Mouse (Mus musculus): ENCODE data around the gene Mccc1. TPM values are rescaled to one million over a fixed set of nuclear protein-coding genes. Genes with fewer than 3 reads are reported as not detected.

Mccc1 gene
- polyA plus RNA-seq (2015; fragmentation: Nextera tagmentation; extraction: Ambion mirVana): 32.0 and 34.0 TPM in 2 replicates

GRCm38 (mm10) chr3:36000275-36001239, at the start of gene Mccc1:
TSS of gene Mccc1 (minus strand) at chr3:36000678.
- H3K9me3 ChIP-seq: no peaks in the 10 kb centered on the region
- peak within 1 kb of the TSS; percentile 94 for H3K27ac ChIP-seq
- H3K4me2 ChIP-seq (replicated peaks): peak within 1 kb of the TSS; percentile 77
- H3K36me3 ChIP-seq: peaks cover 4% of the 10 kb centered on the region; the same call in 1 of the 2 replicates
- H3K4me3 ChIP-seq (replicated peaks): peak within 1 kb of the TSS; percentile 74
- peaks cover 15% of the 10 kb centered on the region for H3K4me1 ChIP-seq (replicated peaks)
- ATAC-seq: peak; percentile 99
- peak within 1 kb of the TSS; percentile 81 for H3K9ac ChIP-seq (replicated peaks)
- H3K27me3 ChIP-seq: no peaks in the 10 kb centered on the region
- WGBS: 6% methylated on average over 39 of the region's 39 CpGs

- Histone ChIP-seq H3K27me3 (no peaks in the 10 kb centered on the region), H3K36me3 (no peaks in the 10 kb centered on the region), H3K27ac (no peak overlapping the region), H3K9me3 (no peaks in the 10 kb centered on the region), H3K4me1 (replicated peaks) (no peaks in the 10 kb centered on the region), H3K4me3 (replicated peaks) (no peak overlapping the region), H3K9ac (replicated peaks) (no peak overlapping the region), H3K4me2 (replicated peaks) (no peak overlapping the region)
- 68% methylated on average over 1 of the region's 1 CpGs for WGBS
- no peak for ATAC-seq
Observed at GRCm38 (mm10) chr3:36049106-36049505, 48.6 kb upstream of the Mccc1 start.

GRCm38 (mm10) chr3:36045086-36045485, 44.6 kb upstream of the Mccc1 start:
- 80% methylated on average over 4 of the region's 4 CpGs for WGBS
- no peak for ATAC-seq
- no peak overlapping the region for H3K27ac ChIP-seq
- H3K9me3 ChIP-seq: no peaks in the 10 kb centered on the region
- H3K4me1 ChIP-seq (replicated peaks): no peaks in the 10 kb centered on the region
- H3K9ac ChIP-seq (replicated peaks): no peak overlapping the region
- H3K27me3 ChIP-seq: no peaks in the 10 kb centered on the region
- H3K4me2 ChIP-seq (replicated peaks): no peak overlapping the region
- no peaks in the 10 kb centered on the region for H3K36me3 ChIP-seq
- no peak overlapping the region for H3K4me3 ChIP-seq (replicated peaks)

GRCm38 (mm10) chr3:36044520-36044919, 44.0 kb upstream of the Mccc1 start:
- ATAC-seq: no peak
- Histone ChIP-seq H3K4me2 (replicated peaks) (no peak overlapping the region), H3K9ac (replicated peaks) (no peak overlapping the region), H3K4me1 (replicated peaks) (no peaks in the 10 kb centered on the region), H3K9me3 (no peaks in the 10 kb centered on the region), H3K4me3 (replicated peaks) (no peak overlapping the region), H3K27me3 (no peaks in the 10 kb centered on the region), H3K36me3 (no peaks in the 10 kb centered on the region), H3K27ac (no peak overlapping the region)

DNA sequence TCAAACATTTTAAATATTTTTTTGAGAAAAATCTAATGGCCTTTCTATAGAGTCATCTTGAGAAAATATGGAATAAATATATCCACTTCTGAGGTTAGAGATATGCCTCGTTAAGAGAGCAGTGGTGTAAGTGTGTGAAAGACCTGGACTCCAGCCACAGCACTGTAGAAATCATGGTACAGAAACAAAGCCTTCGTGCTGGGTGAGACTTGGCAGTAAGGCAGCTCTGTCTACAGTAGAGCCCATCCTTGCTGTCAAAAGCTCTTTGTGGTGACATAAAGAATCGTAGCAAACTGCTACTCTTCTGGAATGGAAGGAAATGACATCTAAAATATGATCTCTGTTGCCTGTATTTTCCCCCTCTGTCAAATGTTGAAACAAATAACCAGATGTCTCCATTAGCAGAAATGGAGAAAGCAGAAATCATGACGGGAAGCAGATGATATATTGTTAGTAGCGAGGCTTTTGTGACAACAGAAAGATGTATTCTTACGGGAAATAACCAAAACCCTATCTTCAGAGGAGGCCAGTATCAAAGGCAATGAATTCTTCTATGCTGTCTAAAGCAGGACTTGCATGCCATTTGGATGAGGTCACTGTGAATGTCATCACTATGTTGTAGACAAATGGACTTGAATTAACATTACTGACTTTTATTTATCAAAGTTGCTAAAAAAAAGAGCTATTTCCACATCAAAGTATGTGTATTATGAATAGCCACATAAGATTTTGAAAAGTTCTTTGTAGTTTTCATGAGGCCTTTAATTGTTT, 31.4 kb upstream of the Mccc1 start:
- Histone ChIP-seq H3K9ac (replicated peaks) (no peak overlapping the region), H3K4me3 (replicated peaks) (no peak overlapping the region), H3K4me1 (replicated peaks) (no peaks in the 10 kb centered on the region), H3K4me2 (replicated peaks) (no peak overlapping the region), H3K9me3 (no peaks in the 10 kb centered on the region), H3K27me3 (no peaks in the 10 kb centered on the region), H3K36me3 (no peaks in the 10 kb centered on the region), H3K27ac (no peak overlapping the region)
- no peak for ATAC-seq
- 76% methylated on average over 6 of the region's 6 CpGs for WGBS

- Histone ChIP-seq H3K27ac (no peak overlapping the region), H3K27me3 (no peaks in the 10 kb centered on the region), H3K4me2 (replicated peaks) (no peak overlapping the region), H3K36me3 (no peaks in the 10 kb centered on the region), H3K9me3 (no peaks in the 10 kb centered on the region), H3K4me3 (replicated peaks) (no peak overlapping the region), H3K4me1 (replicated peaks) (no peaks in the 10 kb centered on the region), H3K9ac (replicated peaks) (no peak overlapping the region)
- no peak for ATAC-seq
- 89% methylated on average over 4 of the region's 4 CpGs for WGBS
Observed at GRCm38 (mm10) chr3:36029993-36030392, 29.5 kb upstream of the Mccc1 start.

- Histone ChIP-seq H3K9me3 (no peaks in the 10 kb centered on the region), H3K4me2 (replicated peaks) (no peak overlapping the region), H3K4me1 (replicated peaks) (no peaks in the 10 kb centered on the region), H3K27me3 (no peaks in the 10 kb centered on the region), H3K27ac (no peak overlapping the region), H3K4me3 (replicated peaks) (no peak overlapping the region), H3K9ac (replicated peaks) (no peak overlapping the region), H3K36me3 (no peaks in the 10 kb centered on the region)
- 83% methylated on average over 6 of the region's 6 CpGs for WGBS
- no peak for ATAC-seq
Observed at GRCm38 (mm10) chr3:36025732-36026131, 25.3 kb upstream of the Mccc1 start.

DNA sequence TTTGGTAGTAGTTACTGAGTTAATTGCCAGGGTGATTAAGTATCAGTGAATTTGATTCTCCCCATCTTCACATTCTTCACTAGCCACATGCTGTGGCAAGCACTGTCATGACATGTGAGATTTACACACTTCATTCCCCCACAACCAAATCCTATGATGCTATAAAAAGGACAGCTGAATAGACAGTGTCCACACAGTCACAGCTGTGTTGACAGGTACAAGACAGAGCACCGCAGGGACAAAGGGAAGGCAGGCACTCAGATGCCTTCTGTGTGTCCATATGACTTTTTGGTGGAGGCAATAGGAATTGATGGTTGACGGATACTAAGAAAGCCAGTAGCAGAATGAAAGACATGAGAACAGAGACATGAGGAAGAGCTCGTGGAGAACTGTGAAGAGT, 10.8 kb upstream of the Mccc1 start:
- H3K36me3 ChIP-seq: no peaks in the 10 kb centered on the region
- no peak overlapping the region for H3K27ac ChIP-seq
- H3K9ac ChIP-seq (replicated peaks): no peak overlapping the region
- no peak overlapping the region for H3K4me2 ChIP-seq (replicated peaks)
- no peaks in the 10 kb centered on the region for H3K4me1 ChIP-seq (replicated peaks)
- WGBS: 80% methylated on average over 3 of the region's 3 CpGs
- no peak for ATAC-seq
- no peaks in the 10 kb centered on the region for H3K27me3 ChIP-seq
- no peaks in the 10 kb centered on the region for H3K9me3 ChIP-seq
- no peak overlapping the region for H3K4me3 ChIP-seq (replicated peaks)

- Histone ChIP-seq H3K4me3 (replicated peaks) (no peak overlapping the region), H3K4me2 (replicated peaks) (no peak overlapping the region), H3K9me3 (no peaks in the 10 kb centered on the region), H3K9ac (replicated peaks) (no peak overlapping the region), H3K27ac (no peak overlapping the region), H3K4me1 (replicated peaks) (no peaks in the 10 kb centered on the region), H3K27me3 (no peaks in the 10 kb centered on the region), H3K36me3 (no peaks in the 10 kb centered on the region)
- WGBS: 72% methylated on average over 4 of the region's 4 CpGs
- no peak for ATAC-seq
Observed at GRCm38 (mm10) chr3:36008411-36009154, 8.1 kb upstream of the Mccc1 start.

- no peaks in the 10 kb centered on the region for H3K9me3 ChIP-seq
- ATAC-seq: no peak
- H3K27ac ChIP-seq: no peak overlapping the region
- WGBS: 76% methylated on average over 4 of the region's 4 CpGs
- H3K27me3 ChIP-seq: no peaks in the 10 kb centered on the region
- no peak overlapping the region for H3K4me2 ChIP-seq (replicated peaks)
- no peak overlapping the region for H3K9ac ChIP-seq (replicated peaks)
- H3K4me1 ChIP-seq (replicated peaks): peaks cover 7% of the 10 kb centered on the region
- H3K4me3 ChIP-seq (replicated peaks): no peak overlapping the region
- H3K36me3 ChIP-seq: no peaks in the 10 kb centered on the region
Observed at GRCm38 (mm10) chr3:36004028-36004895, 3.8 kb upstream of the Mccc1 start.
